Mouse (Mus musculus): Measurements from ENCODE around the gene Fcgr3.

DNA sequence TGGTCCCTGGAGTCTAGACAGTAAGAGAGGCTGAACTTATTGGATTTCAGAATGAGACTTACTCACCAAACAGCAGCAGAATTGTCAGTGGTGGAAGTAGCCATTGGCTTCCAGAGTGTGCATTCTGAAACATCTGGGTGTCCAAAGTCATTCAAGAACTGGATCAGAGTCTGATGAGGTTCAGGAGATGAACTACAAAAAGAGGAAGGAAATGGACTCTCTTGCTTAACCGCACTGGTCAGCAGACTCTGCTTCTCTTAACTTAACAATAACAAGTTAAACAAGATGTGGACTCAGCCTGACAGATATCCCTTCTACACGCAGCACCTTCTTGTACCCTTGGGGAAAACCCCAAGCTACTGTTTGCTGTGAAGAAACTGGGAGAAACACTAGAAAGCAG lies 5.5 kb downstream of the Fcgr3 start:
- TF ChIP-seq CTCF (conservative IDR thresholded peaks at IDR 0.05; ENCODE audit: low read length) (no peak), NANOG (IDR thresholded peaks at IDR 0.05; ENCODE audit: borderline replicate concordance, low read length) (no peak)

All from E14TG2a.4 (cell line).